Mouse (Mus musculus): Measurements from ENCODE around the gene Kcnip4. TPM values are rescaled to one million over a fixed set of nuclear protein-coding genes. Genes with fewer than 3 reads are reported as not detected.
A peak's percentile ranks its signal among the peaks of the same experiment; 100 is the strongest.

Gene Kcnip4
- polyA plus RNA-seq, 1 experiment from 2014 or later = 4.1 TPM

DNA sequence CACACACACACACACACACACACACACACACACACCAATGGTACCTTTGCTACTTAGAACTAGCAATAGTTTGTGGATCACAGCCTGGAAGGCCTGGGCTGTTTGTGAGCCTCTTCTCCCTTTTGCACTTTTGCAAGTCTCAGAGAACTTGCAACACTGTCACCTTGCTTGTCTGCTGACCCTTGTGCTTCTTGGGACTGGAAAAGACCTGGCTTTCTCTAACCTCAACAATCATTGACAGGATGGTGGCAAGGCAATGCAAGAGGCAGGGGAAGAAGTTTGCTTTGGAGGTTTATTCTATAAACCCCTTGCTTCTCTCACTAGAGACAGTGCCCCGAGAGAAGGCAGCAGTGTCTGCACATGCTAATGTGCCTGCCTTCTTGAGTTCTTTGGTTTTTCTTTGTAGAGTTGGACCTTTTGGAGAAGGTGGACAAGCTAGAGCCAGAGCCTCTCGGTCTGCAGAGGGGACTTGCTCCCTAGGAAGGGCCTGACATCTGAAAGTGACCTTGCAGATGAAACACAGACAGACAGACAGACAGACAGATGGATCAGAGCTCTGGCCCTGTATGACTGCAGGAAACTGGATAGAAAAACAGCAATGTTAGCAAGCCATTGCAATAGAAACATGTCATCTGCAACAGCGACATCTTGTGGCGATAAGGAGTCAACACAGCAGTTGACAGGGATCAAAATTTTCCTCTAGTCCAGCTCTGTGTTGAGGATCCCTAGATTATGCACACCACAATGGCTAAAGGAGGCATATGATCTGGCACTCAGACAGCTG lies 174.4 kb downstream of the Kcnip4 start:
- H3K36me3 ChIP-seq = no peaks in the 10 kb centered on the region
- ATAC-seq (ENCODE audit: low FRiP score, low read depth) = peak; percentile 30; the same call in 1 of the 2 replicates
- no peaks in the 10 kb centered on the region for H3K4me1 ChIP-seq
- H3K4me2 ChIP-seq (replicated peaks) = no peak overlapping the region
- 0 out of 2 replicates have a peak, but pooled peaks cover 2% of the 10 kb centered on the region for H3K9me3 ChIP-seq
- H3K4me3 ChIP-seq = no peak overlapping the region
- no peaks in the 10 kb centered on the region for H3K27me3 ChIP-seq
- H3K27ac ChIP-seq = no peak overlapping the region
- WGBS = 37% methylated on average over 4 of the region's 4 CpGs
- H3K9ac ChIP-seq = no peak overlapping the region

DNA sequence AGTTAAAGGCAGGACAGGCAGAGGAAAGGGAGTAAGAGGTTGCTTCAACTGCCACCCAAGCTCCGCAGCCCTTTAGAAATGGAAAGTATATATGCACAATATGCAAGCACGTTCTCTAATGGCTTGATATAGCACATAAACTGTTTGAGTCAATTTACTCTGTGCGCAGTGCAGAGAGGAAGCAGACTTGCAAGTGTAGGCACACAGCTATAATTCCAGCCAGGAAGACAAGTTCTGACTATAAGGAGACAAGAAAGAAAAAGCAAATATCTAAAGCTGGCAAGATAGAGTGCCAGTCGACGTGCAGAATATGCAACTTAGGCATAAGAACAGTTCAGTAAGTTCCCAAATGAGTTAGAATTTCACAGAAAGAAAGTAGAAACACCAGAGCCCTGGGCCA lies 175.2 kb downstream of the Kcnip4 start:
- H3K27me3 ChIP-seq = no peaks in the 10 kb centered on the region
- 0 out of 2 replicates have a peak, but pooled peaks cover 2% of the 10 kb centered on the region for H3K9me3 ChIP-seq
- WGBS = 71% methylated on average over 5 of the region's 5 CpGs
- no peaks in the 10 kb centered on the region for H3K36me3 ChIP-seq
- H3K4me1 ChIP-seq = no peaks in the 10 kb centered on the region
- no peak overlapping the region for H3K9ac ChIP-seq
- no peak overlapping the region for H3K4me3 ChIP-seq
- no peak overlapping the region for H3K27ac ChIP-seq
- ATAC-seq (ENCODE audit: low FRiP score, low read depth) = no peak
- no peak overlapping the region for H3K4me2 ChIP-seq (replicated peaks)

DNA sequence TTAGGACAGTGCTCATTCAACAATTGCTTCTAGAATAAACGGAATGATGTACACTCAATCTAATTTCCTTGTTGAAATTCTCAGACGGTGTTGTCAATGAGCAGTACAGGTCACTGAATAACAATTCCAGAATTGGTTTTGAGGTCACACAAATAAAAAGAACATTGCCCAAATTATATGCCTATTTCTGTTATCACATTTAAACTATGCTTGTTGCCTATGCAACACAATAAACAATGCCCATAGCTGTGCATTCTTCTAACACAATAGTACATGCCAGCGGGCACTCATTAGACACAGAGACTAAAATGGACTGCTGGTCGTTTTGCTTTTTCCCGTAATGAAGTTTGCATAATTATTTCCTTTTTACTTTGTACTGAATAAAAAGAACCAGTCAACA lies 176.2 kb downstream of the Kcnip4 start:
- H3K27ac ChIP-seq = no peak overlapping the region
- no peaks in the 10 kb centered on the region for H3K27me3 ChIP-seq
- 85% methylated on average over 5 of the region's 5 CpGs for WGBS
- H3K4me2 ChIP-seq (replicated peaks) = no peak overlapping the region
- no peak overlapping the region for H3K4me3 ChIP-seq
- no peaks in the 10 kb centered on the region for H3K36me3 ChIP-seq
- no peak overlapping the region for H3K9ac ChIP-seq
- H3K9me3 ChIP-seq = no peaks in the 10 kb centered on the region
- H3K4me1 ChIP-seq = no peaks in the 10 kb centered on the region
- no peak for ATAC-seq (ENCODE audit: low FRiP score, low read depth)

DNA sequence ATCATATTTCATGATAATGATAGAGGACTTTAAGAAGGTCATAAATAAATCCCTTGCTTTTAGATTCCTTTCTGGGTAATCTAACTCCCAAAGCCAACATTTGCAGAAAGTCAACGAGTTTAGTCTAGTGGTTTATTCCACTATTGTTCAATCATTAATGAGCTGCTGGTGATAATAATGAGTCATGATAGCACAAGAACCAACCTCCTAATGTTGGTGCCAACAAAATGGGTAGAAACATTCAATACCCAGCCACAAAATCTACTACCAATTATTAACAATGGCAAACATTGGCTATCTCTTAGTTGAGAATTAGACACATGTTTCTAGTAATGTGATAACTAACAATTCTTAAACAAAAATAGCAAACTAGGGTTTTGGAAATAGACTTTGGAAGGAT lies 180.1 kb downstream of the Kcnip4 start:
- 65% methylated on average over 1 of the region's 1 CpGs for WGBS
- Histone ChIP-seq H3K4me2 (replicated peaks) (no peak overlapping the region), H3K4me1 (no peaks in the 10 kb centered on the region), H3K27me3 (no peaks in the 10 kb centered on the region), H3K4me3 (no peak overlapping the region), H3K36me3 (no peaks in the 10 kb centered on the region), H3K9ac (no peak overlapping the region), H3K9me3 (no peaks in the 10 kb centered on the region), H3K27ac (no peak overlapping the region)
- ATAC-seq (ENCODE audit: low FRiP score, low read depth) = no peak

DNA sequence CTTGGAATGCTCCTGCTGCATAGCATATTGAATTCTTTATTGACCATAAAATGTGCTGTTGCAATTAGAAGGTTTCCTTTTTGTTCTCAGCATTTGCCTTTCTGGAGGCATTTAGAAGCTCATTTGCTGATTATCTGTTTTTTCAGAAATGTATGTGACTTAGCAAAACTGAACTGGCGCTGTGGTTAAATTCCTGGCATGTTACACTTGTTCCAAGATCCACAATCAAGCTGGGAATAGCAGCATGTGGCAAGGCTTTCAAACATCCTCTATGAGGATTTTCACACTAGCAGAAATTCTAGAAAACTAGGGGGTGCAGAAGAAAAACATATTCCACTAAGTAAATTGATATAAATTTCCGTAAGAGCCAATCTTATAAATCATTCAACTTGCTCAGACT lies 187.5 kb downstream of the Kcnip4 start:
- 54% methylated on average over 2 of the region's 2 CpGs for WGBS

DNA sequence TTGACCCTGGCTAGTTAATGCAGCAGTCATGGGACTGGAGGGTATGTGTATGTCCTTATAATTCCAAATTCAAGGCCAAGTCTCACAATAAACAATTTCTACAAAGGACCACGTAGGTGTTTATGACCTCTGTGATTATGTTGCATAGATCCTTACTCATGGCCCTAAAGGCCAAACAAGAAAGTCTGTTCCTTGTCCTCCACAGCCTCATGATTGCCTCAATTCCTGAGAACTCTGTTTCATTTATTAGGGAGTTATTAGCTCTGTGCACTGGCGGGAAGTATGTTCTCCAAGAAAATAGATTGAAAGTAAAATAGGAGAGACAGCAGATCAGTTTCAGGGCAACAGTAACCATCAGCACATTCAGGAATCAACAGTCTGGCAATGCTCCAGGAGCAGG lies 191.6 kb downstream of the Kcnip4 start:
- 24% methylated on average over 2 of the region's 2 CpGs for whole genome bisulfite sequencing
- H3K27me3 ChIP-seq = no peaks in the 10 kb centered on the region
- no peak overlapping the region for H3K9ac ChIP-seq

More for the DNA sequence above, 187.5 kb downstream of the Kcnip4 start:
- Histone ChIP-seq H3K27ac (no peak overlapping the region), H3K9ac (no peak overlapping the region), H3K4me2 (replicated peaks) (no peak overlapping the region), H3K9me3 (no peaks in the 10 kb centered on the region), H3K4me1 (peaks cover 15% of the 10 kb centered on the region), H3K36me3 (no peaks in the 10 kb centered on the region), H3K4me3 (no peak overlapping the region), H3K27me3 (no peaks in the 10 kb centered on the region)
- no peak for ATAC-seq (ENCODE audit: low FRiP score, low read depth)

DNA sequence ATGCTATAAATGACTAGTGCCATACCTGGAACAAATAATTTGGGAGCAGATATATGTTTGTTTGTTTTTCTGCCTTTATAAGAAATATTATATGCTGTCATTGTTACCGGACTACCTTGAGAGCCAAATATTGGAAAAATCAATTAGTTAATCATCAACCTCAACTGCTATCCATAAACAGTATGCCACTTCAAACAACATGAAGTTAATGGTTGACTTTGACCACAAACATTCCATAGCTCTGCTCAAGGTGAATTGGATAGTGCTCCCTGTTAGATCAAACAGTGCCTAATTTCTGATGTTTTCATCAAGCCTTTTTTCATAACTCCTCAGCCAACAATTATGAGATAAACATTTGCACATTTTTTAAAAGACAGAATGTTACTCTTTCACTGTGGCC lies 195.7 kb downstream of the Kcnip4 start:
- ATAC-seq (ENCODE audit: low FRiP score, low read depth) = no peak

More for the DNA sequence above, 191.6 kb downstream of the Kcnip4 start:
- Histone ChIP-seq H3K4me1 (peaks cover 15% of the 10 kb centered on the region), H3K4me2 (replicated peaks) (no peak overlapping the region), H3K36me3 (no peaks in the 10 kb centered on the region), H3K9me3 (no peaks in the 10 kb centered on the region), H3K27ac (no peak overlapping the region), H3K4me3 (no peak overlapping the region)
- ATAC-seq (ENCODE audit: low FRiP score, low read depth) = no peak; the same call in 1 of the 2 replicates

DNA sequence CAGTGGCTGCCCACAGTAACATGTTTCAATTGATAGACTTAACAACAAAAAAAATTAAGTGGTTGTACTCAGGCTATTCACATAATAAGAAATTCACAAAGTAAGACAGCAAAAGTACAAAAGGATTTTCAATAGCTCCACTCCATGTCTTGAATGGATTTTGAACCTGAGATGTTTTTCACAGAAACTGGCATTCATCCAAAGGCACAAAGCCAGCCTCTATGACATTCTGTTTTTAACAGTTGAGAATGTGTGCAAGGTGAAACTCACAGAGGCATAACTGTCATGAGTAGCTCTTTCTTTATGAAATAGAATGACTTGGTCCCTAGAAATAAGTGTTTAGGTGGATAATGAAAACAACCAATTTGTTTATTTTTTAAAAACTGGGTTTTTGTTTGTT lies 206.0 kb downstream of the Kcnip4 start:
- H3K27ac ChIP-seq = no peak overlapping the region
- no peaks in the 10 kb centered on the region for H3K36me3 ChIP-seq
- H3K4me2 ChIP-seq (replicated peaks) = no peak overlapping the region
- no peak overlapping the region for H3K4me3 ChIP-seq
- no peaks in the 10 kb centered on the region for H3K9me3 ChIP-seq
- no peaks in the 10 kb centered on the region for H3K27me3 ChIP-seq
- no peak for ATAC-seq (ENCODE audit: low FRiP score, low read depth)
- no peak overlapping the region for H3K9ac ChIP-seq
- H3K4me1 ChIP-seq = no peaks in the 10 kb centered on the region

More for the DNA sequence above, 195.7 kb downstream of the Kcnip4 start:
- H3K27ac ChIP-seq = no peak overlapping the region
- no peaks in the 10 kb centered on the region for H3K27me3 ChIP-seq
- no peak overlapping the region for H3K4me3 ChIP-seq
- H3K4me1 ChIP-seq = 0 out of 2 replicates have a peak, but pooled peaks cover 6% of the 10 kb centered on the region
- H3K9ac ChIP-seq = no peak overlapping the region
- H3K9me3 ChIP-seq = no peaks in the 10 kb centered on the region
- H3K36me3 ChIP-seq = no peaks in the 10 kb centered on the region
- H3K4me2 ChIP-seq (replicated peaks) = no peak overlapping the region
- WGBS = 89% methylated on average over 1 of the region's 1 CpGs

DNA sequence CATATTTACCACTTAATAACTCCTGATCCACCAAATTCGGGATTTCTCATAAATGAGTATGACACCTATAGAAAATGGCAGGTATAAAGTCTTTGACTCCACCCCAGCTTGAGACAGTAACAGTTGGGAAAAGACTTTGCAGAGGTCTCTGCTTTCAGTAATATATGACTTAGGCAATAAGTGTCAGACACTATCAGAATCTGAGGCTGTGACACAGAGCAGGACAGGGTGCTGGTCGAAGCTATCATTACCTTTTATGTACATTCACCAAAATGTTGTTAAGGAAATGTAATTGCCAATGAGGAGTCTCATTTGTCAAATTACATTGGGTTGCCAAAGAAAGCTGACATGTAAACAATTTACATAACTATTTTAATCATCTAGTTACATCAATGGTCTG lies 206.8 kb downstream of the Kcnip4 start:
- no peaks in the 10 kb centered on the region for H3K27me3 ChIP-seq
- H3K4me2 ChIP-seq (replicated peaks) = no peak overlapping the region
- H3K27ac ChIP-seq = no peak overlapping the region
- WGBS = 58% methylated on average over 2 of the region's 2 CpGs
- no peaks in the 10 kb centered on the region for H3K4me1 ChIP-seq
- H3K9ac ChIP-seq = no peak overlapping the region
- no peaks in the 10 kb centered on the region for H3K9me3 ChIP-seq
- H3K36me3 ChIP-seq = no peaks in the 10 kb centered on the region
- ATAC-seq (ENCODE audit: low FRiP score, low read depth) = no peak
- H3K4me3 ChIP-seq = no peak overlapping the region

DNA sequence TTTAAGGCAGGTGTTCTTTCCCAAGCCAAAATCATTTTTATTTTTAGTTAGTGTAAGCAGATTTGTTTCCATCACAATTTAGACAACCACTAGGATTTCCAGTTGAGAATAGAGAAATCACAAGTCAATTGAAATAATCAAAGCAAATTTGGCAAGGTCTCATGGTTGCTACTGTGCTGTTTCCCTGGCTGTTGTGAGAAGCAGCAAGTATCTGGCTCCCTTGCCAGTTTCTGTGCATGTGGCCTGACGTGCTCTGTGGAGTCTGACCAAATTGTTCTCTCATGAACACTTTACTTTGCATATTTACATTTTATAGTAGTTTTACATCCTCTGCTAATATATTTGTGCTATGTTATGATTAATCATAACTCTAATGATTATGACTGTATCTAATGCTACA lies 217.9 kb downstream of the Kcnip4 start:
- 73% methylated on average over 1 of the region's 1 CpGs for WGBS
- no peaks in the 10 kb centered on the region for H3K36me3 ChIP-seq
- H3K9me3 ChIP-seq = no peaks in the 10 kb centered on the region
- H3K4me2 ChIP-seq (replicated peaks) = no peak overlapping the region
- H3K9ac ChIP-seq = no peak overlapping the region
- no peak for ATAC-seq (ENCODE audit: low FRiP score, low read depth)
- no peaks in the 10 kb centered on the region for H3K27me3 ChIP-seq
- no peak overlapping the region for H3K4me3 ChIP-seq
- no peak overlapping the region for H3K27ac ChIP-seq
- H3K4me1 ChIP-seq = no peaks in the 10 kb centered on the region

DNA sequence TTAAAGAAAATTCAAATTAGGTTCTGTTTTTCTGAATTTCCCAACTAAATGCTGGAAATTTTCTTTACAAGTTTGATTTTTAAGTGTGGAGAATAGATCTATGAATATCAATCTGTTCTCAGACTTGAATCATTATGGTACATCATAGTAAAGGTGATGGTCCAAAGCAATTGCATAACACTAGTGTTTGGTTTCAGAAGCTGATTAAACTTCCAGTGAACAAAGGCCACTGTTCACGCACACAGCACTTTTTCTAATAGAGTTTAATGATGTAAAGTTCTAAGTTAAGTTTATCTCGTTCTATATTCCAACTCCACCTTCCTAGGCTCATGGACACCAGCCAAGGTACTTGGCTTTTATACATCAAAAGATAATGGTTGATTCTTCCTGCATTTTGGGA lies 219.4 kb downstream of the Kcnip4 start:
- no peaks in the 10 kb centered on the region for H3K4me1 ChIP-seq
- ATAC-seq (ENCODE audit: low FRiP score, low read depth) = no peak
- no peak overlapping the region for H3K4me2 ChIP-seq (replicated peaks)
- H3K27ac ChIP-seq = no peak overlapping the region
- H3K9me3 ChIP-seq = no peaks in the 10 kb centered on the region
- no peaks in the 10 kb centered on the region for H3K27me3 ChIP-seq
- no peaks in the 10 kb centered on the region for H3K36me3 ChIP-seq
- 65% methylated on average over 2 of the region's 2 CpGs for WGBS
- no peak overlapping the region for H3K4me3 ChIP-seq
- H3K9ac ChIP-seq = no peak overlapping the region

DNA sequence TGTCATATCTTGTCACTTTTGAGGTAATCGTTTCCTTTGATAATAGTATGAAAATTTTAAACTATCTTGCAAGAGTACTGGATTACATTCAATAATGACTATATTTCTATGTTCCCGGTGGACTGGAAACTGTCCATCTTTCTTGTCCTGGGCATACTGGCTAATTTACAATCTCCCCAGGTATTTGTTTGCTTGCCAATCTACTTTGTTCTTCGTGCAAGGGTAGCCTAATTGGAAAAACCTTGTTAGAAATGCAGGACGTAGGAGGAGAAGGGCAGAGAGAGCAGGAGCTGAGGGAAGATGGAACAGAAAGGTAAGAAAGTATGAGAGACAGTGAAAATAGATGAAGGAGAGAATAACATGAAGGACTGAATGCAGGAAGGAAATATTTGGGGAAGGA lies 226.1 kb downstream of the Kcnip4 start:
- Histone ChIP-seq H3K4me2 (replicated peaks) (no peak overlapping the region), H3K27ac (no peak overlapping the region), H3K4me1 (no peaks in the 10 kb centered on the region), H3K9ac (no peak overlapping the region), H3K27me3 (no peaks in the 10 kb centered on the region), H3K9me3 (no peaks in the 10 kb centered on the region), H3K4me3 (no peak overlapping the region), H3K36me3 (no peaks in the 10 kb centered on the region)
- no peak for ATAC-seq (ENCODE audit: low FRiP score, low read depth)
- 75% methylated on average over 4 of the region's 4 CpGs for WGBS

DNA sequence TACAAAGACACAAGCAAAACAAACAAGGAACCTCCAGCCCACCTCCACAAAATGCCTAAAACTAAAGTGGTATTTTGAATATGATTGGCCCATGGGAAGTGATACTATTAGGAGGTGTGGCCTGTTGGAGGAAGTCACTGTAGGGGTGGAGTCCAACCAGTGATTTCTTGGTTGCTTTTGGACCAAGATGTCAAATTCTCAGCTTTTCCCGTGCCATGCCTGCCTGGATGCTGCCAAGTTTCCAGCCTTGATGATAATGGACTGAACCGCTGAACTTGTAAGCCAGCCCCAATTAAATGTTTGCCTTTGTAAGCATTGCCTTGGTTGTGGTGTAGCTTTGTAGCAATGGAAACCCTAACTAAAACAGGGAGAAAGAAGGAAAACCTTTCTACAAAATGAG lies 232.3 kb downstream of the Kcnip4 start:
- Histone ChIP-seq H3K27ac (no peak overlapping the region), H3K4me1 (no peaks in the 10 kb centered on the region), H3K4me3 (no peak overlapping the region), H3K9me3 (no peaks in the 10 kb centered on the region), H3K4me2 (replicated peaks) (no peak overlapping the region), H3K27me3 (no peaks in the 10 kb centered on the region), H3K36me3 (no peaks in the 10 kb centered on the region), H3K9ac (no peak overlapping the region)
- 87% methylated on average over 2 of the region's 2 CpGs for WGBS
- no peak for ATAC-seq (ENCODE audit: low FRiP score, low read depth)
